Mouse (Mus musculus): ENCODE measurements around the gene Nkd2. TPM values are rescaled to one million over a fixed set of nuclear protein-coding genes. Genes with fewer than 3 reads are reported as not detected.
A peak's percentile ranks its signal among the peaks of the same experiment; 100 is the strongest.

Gene Nkd2
- polyA plus RNA-seq, 1 experiment from 2014 or later, result 0.42 TPM

GRCm38 (mm10) chr13:73821251-73821650 lies 26.2 kb downstream of the Nkd2 start:
- DNase-seq (ENCODE audit: low read depth, low spot score) (no peak), ATAC-seq (no peak)
- H3K27me3 ChIP-seq, result no peaks in the 10 kb centered on the region
- no peak for TF ChIP-seq CTCF (IDR thresholded peaks at IDR 0.05)
- in situ Hi-C loops (cut with MboI; ENCODE audit: low pct_unique_long_range_greater_than_20kb), result no loop called here
- ChIA-PET CTCF (interaction anchor here (0.7 to 4.8 kb wide), 13 partner anchors 8 to 175 kb away, joined by 3 to 34 read pairs (median 4); no protein-coding TSS in a partner anchor), POLR2A (interaction anchor here (0.8 to 1.6 kb wide), 2 partner anchors 102 to 107 kb away, joined by 3 read pairs; no protein-coding TSS in a partner anchor)

GRCm38 (mm10) chr13:73818921-73819320 lies 28.5 kb downstream of the Nkd2 start:
- no peak for TF ChIP-seq CTCF (IDR thresholded peaks at IDR 0.05)
- ChIA-PET CTCF (interaction anchor here (0.7 to 4.8 kb wide), 3 partner anchors 71 to 105 kb away, joined by 3 to 18 read pairs (median 4); no protein-coding TSS in a partner anchor), POLR2A (no interaction called here)
- in situ Hi-C loops (cut with MboI; ENCODE audit: low pct_unique_long_range_greater_than_20kb), result no loop called here
- no peaks in the 10 kb centered on the region for H3K27me3 ChIP-seq
- no peak for ATAC-seq
- DNase-seq (ENCODE audit: low read depth, low spot score), result no peak

DNA sequence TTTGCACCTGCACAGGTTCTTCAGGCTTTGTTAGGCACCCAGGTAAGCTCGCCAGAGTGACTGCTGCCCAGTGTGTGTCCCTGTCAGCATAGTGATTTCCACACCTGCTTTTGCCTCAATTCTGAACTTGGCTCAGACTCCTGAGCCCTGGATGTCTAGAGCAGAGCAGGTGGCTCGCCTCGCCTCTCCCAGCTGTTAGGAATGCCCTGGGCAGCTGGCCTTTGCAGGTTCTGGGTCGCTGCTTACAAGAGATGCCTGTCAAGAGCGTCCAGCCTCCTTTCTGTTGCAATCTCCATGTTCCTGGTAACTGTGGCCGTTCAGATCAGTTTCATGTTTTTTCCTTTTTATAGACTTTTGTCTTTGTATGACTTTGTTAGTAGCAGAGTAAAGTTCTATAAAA lies 31.1 kb downstream of the Nkd2 start:
- ChIA-PET CTCF (no interaction called here), POLR2A (no interaction called here)
- TF ChIP-seq CTCF (IDR thresholded peaks at IDR 0.05), result no peak
- DNase-seq (ENCODE audit: low read depth, low spot score) (no peak), ATAC-seq (no peak)
- no peaks in the 10 kb centered on the region for H3K27me3 ChIP-seq
- in situ Hi-C loops (cut with MboI; ENCODE audit: low pct_unique_long_range_greater_than_20kb), result no loop called here

- ATAC-seq (no peak), DNase-seq (ENCODE audit: low read depth, low spot score) (no peak)
- TF ChIP-seq CTCF (IDR thresholded peaks at IDR 0.05), result no peak
- CTCF ChIA-PET, result no interaction called here
- POLR2A ChIA-PET, result no interaction called here
- no peaks in the 10 kb centered on the region for H3K27me3 ChIP-seq
- in situ Hi-C loops (cut with MboI; ENCODE audit: low pct_unique_long_range_greater_than_20kb), result no loop called here
These were observed 33.2 kb downstream of the Nkd2 start for GRCm38 (mm10) chr13:73814181-73814580.

DNA sequence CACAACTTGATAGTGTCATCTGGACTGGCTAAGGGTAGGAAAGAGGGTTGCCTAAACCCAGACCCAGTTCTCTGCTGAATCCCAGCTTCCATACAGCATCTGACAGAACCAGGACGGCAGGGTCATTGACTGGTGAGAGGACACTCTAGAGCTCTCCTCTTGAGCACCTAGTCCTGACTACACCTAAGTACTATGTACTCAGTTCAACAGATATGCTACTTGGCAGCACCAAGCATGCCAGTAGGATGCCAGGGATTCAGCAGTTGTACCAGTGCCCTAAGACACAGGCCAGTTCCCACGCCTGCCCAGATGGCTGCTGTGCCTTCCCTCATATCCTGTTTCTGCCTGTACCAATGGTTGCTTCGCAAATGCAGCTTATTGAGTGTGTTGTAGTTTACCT lies 34.5 kb downstream of the Nkd2 start:
- no peak for TF ChIP-seq CTCF (IDR thresholded peaks at IDR 0.05)
- ChIA-PET POLR2A (no interaction called here), CTCF (interaction anchor here (1.2 kb wide), 1 partner anchor 9 kb away, joined by 4 read pairs; no protein-coding TSS in a partner anchor)
- DNase-seq (ENCODE audit: low read depth, low spot score), result no peak
- in situ Hi-C loops (cut with MboI; ENCODE audit: low pct_unique_long_range_greater_than_20kb), result no loop called here
- H3K27me3 ChIP-seq, result no peaks in the 10 kb centered on the region
- no peak for ATAC-seq

GRCm38 (mm10) chr13:73804914-73805313 lies 42.5 kb downstream of the Nkd2 start:
- ATAC-seq, result no peak
- no peak for DNase-seq (ENCODE audit: low read depth, low spot score)
- ChIA-PET CTCF (no interaction called here), POLR2A (no interaction called here)
- in situ Hi-C loops (cut with MboI; ENCODE audit: low pct_unique_long_range_greater_than_20kb), result no loop called here
- no peak for TF ChIP-seq CTCF (IDR thresholded peaks at IDR 0.05)
- no peaks in the 10 kb centered on the region for H3K27me3 ChIP-seq

GRCm38 (mm10) chr13:73803450-73804178 lies 43.8 kb downstream of the Nkd2 start:
- DNase-seq (ENCODE audit: low read depth, low spot score), result no peak
- peak; percentile 66 for ATAC-seq
- no peaks in the 10 kb centered on the region for H3K27me3 ChIP-seq
- in situ Hi-C loops (cut with MboI; ENCODE audit: low pct_unique_long_range_greater_than_20kb), result no loop called here
- TF ChIP-seq CTCF (IDR thresholded peaks at IDR 0.05), result no peak
- ChIA-PET CTCF (no interaction called here), POLR2A (no interaction called here)

DNA sequence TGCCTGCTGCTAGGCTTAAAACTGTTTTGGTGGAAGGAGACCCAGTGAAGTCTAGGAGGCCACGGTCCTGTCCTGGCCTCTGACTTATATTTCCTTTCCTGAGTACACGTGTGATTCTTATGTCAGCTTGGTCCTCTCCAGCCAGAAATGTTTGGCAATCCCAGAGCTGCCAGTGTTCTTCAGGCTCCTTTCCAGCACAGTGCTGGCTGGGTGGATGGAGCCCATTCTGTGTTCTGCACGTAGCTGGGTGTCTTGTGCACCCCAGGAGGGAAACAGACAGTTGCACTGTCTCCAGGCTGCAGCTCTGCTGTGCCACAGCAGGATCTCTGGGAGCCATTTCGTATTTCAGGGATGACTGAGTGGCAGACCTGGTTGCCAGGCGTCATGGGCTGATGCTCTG lies 48.3 kb downstream of the Nkd2 start:
- CTCF ChIA-PET, result interaction anchor here (1.6 kb wide), 1 partner anchor 13 kb away, joined by 3 read pairs; no protein-coding TSS in a partner anchor

GRCm38 (mm10) chr13:73793171-73793570 lies 54.3 kb downstream of the Nkd2 start:
- CTCF ChIA-PET, result interaction anchor here (1.5 kb wide), 1 partner anchor 29 kb away, joined by 4 read pairs; no protein-coding TSS in a partner anchor
- in situ Hi-C loops (cut with MboI; ENCODE audit: low pct_unique_long_range_greater_than_20kb), result no loop called here
- no peak for TF ChIP-seq CTCF (IDR thresholded peaks at IDR 0.05)
- DNase-seq (ENCODE audit: low read depth, low spot score) (no peak), ATAC-seq (no peak)
- POLR2A ChIA-PET, result no interaction called here
- no peaks in the 10 kb centered on the region for H3K27me3 ChIP-seq

More for the DNA sequence above, 48.3 kb downstream of the Nkd2 start:
- no peaks in the 10 kb centered on the region for H3K27me3 ChIP-seq
- no peak for ATAC-seq
- POLR2A ChIA-PET, result no interaction called here
- TF ChIP-seq CTCF (IDR thresholded peaks at IDR 0.05), result no peak
- no peak for DNase-seq (ENCODE audit: low read depth, low spot score)
- in situ Hi-C loops (cut with MboI; ENCODE audit: low pct_unique_long_range_greater_than_20kb), result no loop called here

DNA sequence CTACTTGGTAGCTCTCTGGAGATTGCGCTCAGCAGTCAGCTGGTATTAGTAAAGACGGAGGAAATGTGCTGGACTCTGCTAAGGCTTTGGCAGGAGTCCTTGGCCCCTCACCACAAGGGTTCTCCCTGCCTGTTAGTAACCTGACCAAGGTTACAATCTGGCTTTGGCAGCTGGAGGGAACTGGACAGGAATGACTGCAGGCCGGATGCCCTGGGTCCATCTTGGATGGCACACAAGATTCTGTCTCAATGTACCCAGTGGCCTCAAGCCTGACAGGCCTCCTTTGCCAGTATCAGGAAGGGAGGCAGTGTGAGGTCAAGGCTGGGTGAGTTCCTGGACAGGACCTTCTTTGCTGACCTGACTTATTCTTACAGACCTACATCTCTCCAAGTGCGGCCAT lies 55.3 kb downstream of the Nkd2 start:
- POLR2A ChIA-PET, result no interaction called here
- ATAC-seq (no peak), DNase-seq (ENCODE audit: low read depth, low spot score) (no peak)
- TF ChIP-seq CTCF (IDR thresholded peaks at IDR 0.05), result no peak
- in situ Hi-C loops (cut with MboI; ENCODE audit: low pct_unique_long_range_greater_than_20kb), result no loop called here
- CTCF ChIA-PET, result interaction anchor here (1.1 to 2.3 kb wide), 4 partner anchors 10 to 68 kb away, joined by 4 to 7 read pairs (median 5); no protein-coding TSS in a partner anchor
- no peaks in the 10 kb centered on the region for H3K27me3 ChIP-seq

- ChIA-PET CTCF (interaction anchor here (1.2 kb wide), 1 partner anchor 11 kb away, joined by 4 read pairs; no protein-coding TSS in a partner anchor), POLR2A (no interaction called here)
- in situ Hi-C loops (cut with MboI; ENCODE audit: low pct_unique_long_range_greater_than_20kb), result no loop called here
- DNase-seq (ENCODE audit: low read depth, low spot score), result no peak
- H3K27me3 ChIP-seq, result no peaks in the 10 kb centered on the region
- TF ChIP-seq CTCF (IDR thresholded peaks at IDR 0.05), result no peak
- no peak for ATAC-seq
These were observed 64.9 kb downstream of the Nkd2 start for GRCm38 (mm10) chr13:73782486-73782885.
